Mouse (Mus musculus) bone marrow, adult 2 months (tissue): ENCODE measurements around the gene Hhip.

ENCODE experiments used
- CTCF ChIP-seq: fragments of 200-500 bp; IDR thresholded peaks from 2 replicates; pipeline ENCODE4 v1.5.1; 2011; ENCODE audit warnings: low read length, control low read depth; ENCODE audit not compliant: control insufficient read depth, insufficient read depth
- POLR2A ChIP-seq: fragments of 200-500 bp; IDR thresholded peaks from 2 replicates; pipeline ENCODE4 v1.6.1; 2011; ENCODE audit warnings: low read depth, mild to moderate bottlenecking, control low read depth, low read length, borderline replicate concordance; ENCODE audit not compliant: control insufficient read depth

DNA sequence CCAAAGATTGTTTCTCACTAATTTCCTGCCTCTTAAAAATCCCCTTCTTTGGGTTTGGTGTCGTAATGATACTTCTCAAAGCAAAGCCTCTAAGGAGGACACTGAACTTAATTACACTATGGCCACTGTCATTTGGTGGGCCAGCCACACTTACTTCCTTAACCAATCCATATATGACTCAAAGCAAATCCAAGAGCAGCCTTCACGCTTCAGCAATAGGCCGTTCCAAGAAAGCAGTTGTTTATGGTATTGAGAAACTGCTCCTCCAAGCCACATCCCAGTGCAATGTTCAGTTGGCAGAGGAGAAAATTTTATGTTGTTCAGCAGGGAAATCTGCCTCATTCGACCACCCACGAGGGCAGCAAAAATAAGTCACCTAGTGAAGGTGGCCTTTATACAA is 37.3 kb downstream of the Hhip start:
- TF ChIP-seq POLR2A (no peak), CTCF (no peak)
